Mouse (Mus musculus): ENCODE measurements around the gene Rimbp2. TPM values are rescaled to one million over a fixed set of nuclear protein-coding genes. Genes with fewer than 3 reads are reported as not detected.

Gene Rimbp2
- total and polyA plus RNA-seq, 3 experiments = not detected

DNA sequence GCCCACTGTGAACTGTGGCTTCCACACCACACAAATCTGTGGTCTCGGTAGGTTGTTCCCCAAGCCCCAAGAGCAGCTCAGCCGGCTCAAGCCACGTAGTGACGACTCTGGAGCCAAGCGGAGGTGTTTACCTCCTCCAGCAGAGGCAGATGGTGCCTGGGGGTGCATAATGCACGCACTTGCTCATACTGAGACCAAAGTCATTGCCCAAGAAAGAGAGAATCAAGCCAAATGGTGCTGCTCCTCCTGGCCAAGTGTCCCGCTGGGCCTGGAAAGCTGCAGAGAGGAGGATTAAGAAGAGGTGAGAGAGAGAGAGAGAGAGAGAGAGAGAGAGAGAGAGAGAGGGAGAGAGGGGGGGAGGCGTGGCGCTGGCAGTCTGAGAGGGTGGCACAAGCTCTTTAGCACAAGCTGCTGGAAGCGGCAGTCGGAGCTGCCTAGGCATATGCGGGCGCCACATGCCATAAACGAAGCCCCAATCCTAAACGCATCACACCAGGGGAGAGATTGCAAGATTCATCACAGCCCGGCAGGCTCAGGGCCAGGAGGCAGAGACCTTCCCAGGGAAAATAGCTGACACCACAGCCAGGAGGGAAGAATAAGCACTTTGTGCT is 75.8 kb downstream of the Rimbp2 start:
- H3K27me3 ChIP-seq (ENCODE audit: control insufficient read depth in 1 of 2, insufficient read depth in 2 of 2, low read length in 2 of 2) = no peaks in the 10 kb centered on the region
- no peaks in the 10 kb centered on the region for H3K4me1 ChIP-seq (ENCODE audit: control insufficient read depth in 1 of 2, insufficient read depth in 2 of 2, low read length in 2 of 2)
- no peaks in the 10 kb centered on the region for H3K9me3 ChIP-seq (replicated peaks; ENCODE audit: insufficient read depth, low read length)
- H3K36me3 ChIP-seq (ENCODE audit: control insufficient read depth in 1 of 2, insufficient read depth in 2 of 2, low read length in 2 of 2) = no peaks in the 10 kb centered on the region
- no peak overlapping the region for H3K27ac ChIP-seq (ENCODE audit: control insufficient read depth, low read depth, low read length)
- no peak for DNase-seq (ENCODE audit: low read depth, low spot score)
- no peak overlapping the region for H3K4me3 ChIP-seq (ENCODE audit: control insufficient read depth in 1 of 2, insufficient read depth in 1 of 2, low read depth in 2 of 2, low read length in 2 of 2)
- H3K9ac ChIP-seq (ENCODE audit: control insufficient read depth, low read depth, low read length, poor library complexity, severe bottlenecking) = no peak overlapping the region
- no peaks in the 10 kb centered on the region for H3K79me2 ChIP-seq (ENCODE audit: control insufficient read depth, insufficient read depth, low read length, poor library complexity)
- no peak for TF ChIP-seq E2F4 (IDR thresholded peaks at IDR 0.05; ENCODE audit: borderline replicate concordance, low read depth, low read length)
- TF ChIP-seq SMC3 (IDR thresholded peaks at IDR 0.05; ENCODE audit: low read depth, low read length) = no peak
- no peak for TF ChIP-seq NELFE (IDR thresholded peaks at IDR 0.05; ENCODE audit: low read depth, low read length)
- no peak for TF ChIP-seq TAL1 (IDR thresholded peaks at IDR 0.05; ENCODE audit: low read length)
- no peak for TF ChIP-seq MAX (IDR thresholded peaks at IDR 0.05; ENCODE audit: low read length)
- no peak for TF ChIP-seq POLR2A (IDR thresholded peaks at IDR 0.05; ENCODE audit: control insufficient read depth in 1 of 2, insufficient read depth in 1 of 2, low read depth in 1 of 2, low read length in 2 of 2, poor library complexity in 1 of 2)
- TF ChIP-seq POLR2AphosphoS5 (IDR thresholded peaks at IDR 0.05; ENCODE audit: borderline replicate concordance, low read depth, low read length) = no peak
- TF ChIP-seq MEF2A (IDR thresholded peaks at IDR 0.05; ENCODE audit: extremely low read depth, insufficient replicate concordance, low read depth, low read length, poor library complexity, severe bottlenecking) = no peak
- no peak for TF ChIP-seq JUND (IDR thresholded peaks at IDR 0.05; ENCODE audit: low read depth, low read length)
- TF ChIP-seq ZKSCAN1 (IDR thresholded peaks at IDR 0.05; ENCODE audit: low read depth, low read length) = no peak
- TF ChIP-seq ZC3H11A (IDR thresholded peaks at IDR 0.05; ENCODE audit: low read depth, low read length) = no peak
- TF ChIP-seq NRF1 (IDR thresholded peaks at IDR 0.05; ENCODE audit: insufficient read depth, low read depth, low read length, poor library complexity, severe bottlenecking) = no peak
- TF ChIP-seq MAFK (IDR thresholded peaks at IDR 0.05; ENCODE audit: borderline replicate concordance, low read depth, low read length) = no peak
- no peak for TF ChIP-seq CHD2 (IDR thresholded peaks at IDR 0.05; ENCODE audit: low read length)
- TF ChIP-seq TCF12 (IDR thresholded peaks at IDR 0.05; ENCODE audit: low read depth, low read length) = no peak

DNA sequence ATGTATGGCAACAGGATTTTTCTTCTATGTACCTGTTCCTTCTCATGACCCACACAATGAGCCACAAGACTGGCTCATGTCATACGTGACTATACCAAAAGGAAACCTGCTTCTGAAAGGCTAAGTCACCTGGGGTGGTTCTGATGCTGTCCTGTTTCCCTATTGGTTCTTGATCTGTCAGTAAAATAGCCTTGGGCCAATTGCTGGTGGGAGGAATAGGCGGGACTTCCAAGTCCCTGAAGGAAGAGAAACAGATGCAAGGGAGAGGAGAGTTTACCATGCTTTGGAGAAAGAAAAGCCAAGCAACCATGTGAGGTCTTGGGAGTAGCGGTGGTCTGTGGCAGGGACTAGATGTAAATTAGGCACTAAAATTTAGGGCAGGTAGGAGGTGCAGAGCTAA is 81.6 kb downstream of the Rimbp2 start:
- TF ChIP-seq JUND (IDR thresholded peaks at IDR 0.05; ENCODE audit: low read depth, low read length) (no peak), RCOR1 (IDR thresholded peaks at IDR 0.05; ENCODE audit: low read depth, low read length) (no peak)
- H3K9me3 ChIP-seq (replicated peaks; ENCODE audit: insufficient read depth, low read length) = no peaks in the 10 kb centered on the region
- DNase-seq (ENCODE audit: low read depth, low spot score) = no peak

More for the DNA sequence above, 81.6 kb downstream of the Rimbp2 start:
- Histone ChIP-seq H3K36me3 (ENCODE audit: control insufficient read depth in 1 of 2, insufficient read depth in 2 of 2, low read length in 2 of 2) (no peaks in the 10 kb centered on the region), H3K27me3 (ENCODE audit: control insufficient read depth in 1 of 2, insufficient read depth in 2 of 2, low read length in 2 of 2) (no peaks in the 10 kb centered on the region), H3K27ac (ENCODE audit: control insufficient read depth, low read depth, low read length) (no peak overlapping the region), H3K4me1 (ENCODE audit: control insufficient read depth in 1 of 2, insufficient read depth in 2 of 2, low read length in 2 of 2) (no peaks in the 10 kb centered on the region), H3K4me3 (ENCODE audit: control insufficient read depth in 1 of 2, insufficient read depth in 1 of 2, low read depth in 2 of 2, low read length in 2 of 2) (no peak overlapping the region), H3K9ac (ENCODE audit: control insufficient read depth, low read depth, low read length, poor library complexity, severe bottlenecking) (no peak overlapping the region), H3K79me2 (ENCODE audit: control insufficient read depth, insufficient read depth, low read length, poor library complexity) (no peaks in the 10 kb centered on the region)

Data from MEL (cell line).